Mouse (Mus musculus): ENCODE measurements around the gene Cpeb2.

- TF ChIP-seq E2F4 (IDR thresholded peaks at IDR 0.05; ENCODE audit: insufficient read depth): no peak
- TF ChIP-seq REST (IDR thresholded peaks at IDR 0.05; ENCODE audit: insufficient read depth, insufficient read length): no peak
- no peak for TF ChIP-seq POLR2A (IDR thresholded peaks at IDR 0.05; ENCODE audit: insufficient read length, low read depth)
Measured at GRCm38 (mm10) chr5:43248001-43248430, 15.0 kb downstream of the Cpeb2 start.

Measured in myocyte (in vitro differentiated cells).